Mouse (Mus musculus) induced T-regulatory cell, adult 2 months (primary cell): ENCODE data around the gene Cabp4.
A peak's percentile ranks its signal among the peaks of the same experiment; 100 is the strongest.

Experiments used
- DNase-seq: peaks from one replicate; pipeline ENCODE4 v3.0.0-alpha.2; 2012; ENCODE audit warnings: low read depth

Gene Cabp4

GRCm38 (mm10) chr19:4147022-4147405 is 3.2 kb upstream of the Cabp4 start:
- DNase-seq = no peak

- DNase-seq = no peak
Measured at GRCm38 (mm10) chr19:4146366-4147021, 2.7 kb upstream of the Cabp4 start.

- no peak for DNase-seq
Measured at GRCm38 (mm10) chr19:4145936-4146335, 2.1 kb upstream of the Cabp4 start.

- no peak for DNase-seq
Measured at GRCm38 (mm10) chr19:4144550-4145498, 991 bp upstream of the Cabp4 start.

- DNase-seq = no peak
Measured at GRCm38 (mm10) chr19:4142416-4143173, 1.2 kb downstream of the Cabp4 start.

- no peak for DNase-seq
Measured at GRCm38 (mm10) chr19:4140147-4140546, 3.7 kb downstream of the Cabp4 start.

- no peak for DNase-seq
Measured at GRCm38 (mm10) chr19:4139446-4139845, 4.4 kb downstream of the Cabp4 start, which contains the start of gene Gpr152. TSS of gene Gpr152 (plus strand) at chr19:4139787.

GRCm38 (mm10) chr19:4137913-4138312 is 5.9 kb downstream of the Cabp4 start:
- peak; percentile 65 for DNase-seq

- peak; percentile 72 for DNase-seq
Measured at GRCm38 (mm10) chr19:4136463-4136862, 7.4 kb downstream of the Cabp4 start.

- peak; percentile 76 for DNase-seq
Measured at GRCm38 (mm10) chr19:4135963-4136345, 7.9 kb downstream of the Cabp4 start.

- DNase-seq = peak; percentile 61
Measured at GRCm38 (mm10) chr19:4135229-4135962, 8.4 kb downstream of the Cabp4 start.

- no peak for DNase-seq
Measured at GRCm38 (mm10) chr19:4134354-4134753, 9.5 kb downstream of the Cabp4 start.

- no peak for DNase-seq
Measured at GRCm38 (mm10) chr19:4131768-4132167, 12.1 kb downstream of the Cabp4 start.

GRCm38 (mm10) chr19:4131075-4131474 is 12.8 kb downstream of the Cabp4 start:
- DNase-seq = no peak

GRCm38 (mm10) chr19:4130106-4130505 is 13.7 kb downstream of the Cabp4 start:
- no peak for DNase-seq

GRCm38 (mm10) chr19:4129462-4129861 is 14.4 kb downstream of the Cabp4 start:
- no peak for DNase-seq

GRCm38 (mm10) chr19:4126759-4127495 is 16.9 kb downstream of the Cabp4 start:
- DNase-seq = peak; percentile 53

GRCm38 (mm10) chr19:4125741-4126696 is 17.8 kb downstream of the Cabp4 start, which contains the start of gene Aip:
TSS of gene Aip (minus strand) at chr19:4125858.
- peak; percentile 98 for DNase-seq

GRCm38 (mm10) chr19:4125268-4125667 is 18.6 kb downstream of the Cabp4 start:
- peak; percentile 53 for DNase-seq

- no peak for DNase-seq
Measured at GRCm38 (mm10) chr19:4124432-4124831, 19.4 kb downstream of the Cabp4 start.
